Mouse (Mus musculus): ENCODE data around the gene Elavl2.

The Elavl2 gene

GRCm38 (mm10) chr4:91208415-91209292 lies 191.9 kb downstream of the Elavl2 start:
- no peak for DNase-seq (ENCODE audit: low read depth, low spot score)

All from skeletal muscle tissue, adult 2 months (tissue).